Mouse (Mus musculus): Measurements from ENCODE around the gene Lrrc30. TPM values are rescaled to one million over a fixed set of nuclear protein-coding genes. Genes with fewer than 3 reads are reported as not detected.

Lrrc30 gene
- polyA plus RNA-seq, 1 experiment from 2014 or later, result not detected

DNA sequence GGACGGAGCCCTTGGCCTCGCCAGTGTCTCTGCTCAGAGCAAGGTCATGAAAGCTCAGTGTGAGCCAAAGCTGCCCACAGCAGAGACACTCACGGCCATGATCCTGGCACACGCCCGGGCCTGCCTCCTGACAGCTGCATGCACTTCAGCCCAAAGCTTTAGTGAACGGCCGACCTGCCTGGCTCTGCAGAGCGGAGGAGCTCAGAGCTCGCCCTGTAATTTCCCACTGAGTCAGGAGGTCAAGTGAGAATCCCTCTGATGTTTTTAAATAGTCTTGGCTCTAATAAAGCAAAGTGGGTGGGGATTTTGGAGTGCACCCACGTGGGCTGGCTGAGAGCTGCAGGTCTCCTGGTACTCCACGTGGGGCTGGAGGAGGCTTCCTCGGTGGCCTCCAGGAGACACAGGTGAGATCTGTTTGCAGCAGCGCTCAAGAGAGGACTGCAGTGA, 3.3 kb downstream of the Lrrc30 start:
- no peaks in the 10 kb centered on the region for H3K9me3 ChIP-seq (ENCODE audit: low read length)
- no peaks in the 10 kb centered on the region for H3K36me3 ChIP-seq (ENCODE audit: insufficient read depth, low read length)
- no peak overlapping the region for H3K4me3 ChIP-seq (ENCODE audit: low read depth, low read length)
- WGBS, result 22% methylated on average over 13 of the region's 13 CpGs
- ATAC-seq, result peak; percentile 67
- TF ChIP-seq CTCF (IDR thresholded peaks at IDR 0.05) (no peak), EP300 (IDR thresholded peaks at IDR 0.05) (no peak)
- H3K27me3 ChIP-seq (replicated peaks; ENCODE audit: insufficient read depth, low read length), result no peaks in the 10 kb centered on the region
- no peak overlapping the region for H3K27ac ChIP-seq (ENCODE audit: low read length)
- no peak overlapping the region for H3K9ac ChIP-seq (replicated peaks; ENCODE audit: low read depth)
- no peaks in the 10 kb centered on the region for H3K4me1 ChIP-seq (ENCODE audit: insufficient read depth, low read depth, low read length)
- H3K4me2 ChIP-seq (replicated peaks; ENCODE audit: low read depth, low read length), result no peak overlapping the region
- DNase-seq (ENCODE audit: low spot score), result peak; percentile 32

DNA sequence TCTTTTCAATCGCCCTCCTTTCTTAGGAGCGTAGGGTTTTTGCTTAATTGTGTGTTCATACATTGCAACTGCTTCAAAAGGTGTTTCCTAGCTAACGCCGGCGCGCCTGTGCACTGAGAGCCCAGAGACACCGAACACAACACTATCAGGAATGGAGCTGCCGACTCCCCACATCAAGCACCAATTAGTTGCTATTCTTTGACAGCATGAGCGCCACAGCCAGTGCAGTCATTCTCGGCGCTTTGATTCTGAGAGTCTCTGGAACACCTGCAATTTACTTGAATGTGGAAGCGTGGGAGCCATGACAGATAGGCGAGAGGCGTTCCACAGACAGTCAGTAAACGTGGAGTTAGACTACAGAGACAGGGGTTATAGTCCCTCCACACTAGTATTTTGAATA, 4.0 kb downstream of the Lrrc30 start:
- WGBS, result 78% methylated on average over 15 of the region's 15 CpGs
- Histone ChIP-seq H3K4me3 (ENCODE audit: low read depth, low read length) (no peak overlapping the region), H3K27ac (ENCODE audit: low read length) (no peak overlapping the region)

DNA sequence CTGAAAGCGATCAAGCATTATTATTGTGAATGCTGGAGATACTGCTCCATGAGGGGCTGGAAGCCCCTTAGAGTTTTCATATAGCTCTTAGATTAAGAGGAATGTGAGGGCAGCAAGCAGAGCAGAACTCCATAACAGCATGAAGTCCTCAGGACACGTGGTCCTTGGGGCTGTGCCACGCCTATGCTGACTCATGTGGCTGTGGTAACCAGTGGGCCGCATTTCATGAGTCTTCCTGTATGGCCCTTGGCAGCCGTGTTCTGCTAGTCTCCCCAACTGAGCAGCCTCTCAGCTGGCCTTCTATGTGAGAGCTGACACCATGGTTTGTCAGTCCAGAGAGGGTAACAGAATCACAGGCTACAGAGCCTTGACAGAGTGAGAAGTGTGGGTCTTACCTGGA, 7.1 kb downstream of the Lrrc30 start:
- Histone ChIP-seq H3K27ac (ENCODE audit: low read length) (no peak overlapping the region), H3K36me3 (ENCODE audit: insufficient read depth, low read length) (no peaks in the 10 kb centered on the region), H3K9me3 (ENCODE audit: low read length) (no peaks in the 10 kb centered on the region), H3K4me3 (ENCODE audit: low read depth, low read length) (no peak overlapping the region), H3K27me3 (replicated peaks; ENCODE audit: insufficient read depth, low read length) (no peaks in the 10 kb centered on the region), H3K4me2 (replicated peaks; ENCODE audit: low read depth, low read length) (no peak overlapping the region), H3K4me1 (ENCODE audit: insufficient read depth, low read depth, low read length) (no peaks in the 10 kb centered on the region), H3K9ac (replicated peaks; ENCODE audit: low read depth) (no peak overlapping the region)
- 69% methylated on average over 5 of the region's 5 CpGs for WGBS
- ATAC-seq, result no peak
- TF ChIP-seq EP300 (IDR thresholded peaks at IDR 0.05), result no peak
- TF ChIP-seq CTCF (IDR thresholded peaks at IDR 0.05), result no peak
- no peak for DNase-seq (ENCODE audit: low spot score)

More for the DNA sequence above, 4.0 kb downstream of the Lrrc30 start:
- Histone ChIP-seq H3K9ac (replicated peaks; ENCODE audit: low read depth) (no peak overlapping the region), H3K9me3 (ENCODE audit: low read length) (no peaks in the 10 kb centered on the region), H3K36me3 (ENCODE audit: insufficient read depth, low read length) (no peaks in the 10 kb centered on the region), H3K4me1 (ENCODE audit: insufficient read depth, low read depth, low read length) (no peaks in the 10 kb centered on the region), H3K4me2 (replicated peaks; ENCODE audit: low read depth, low read length) (no peak overlapping the region), H3K27me3 (replicated peaks; ENCODE audit: insufficient read depth, low read length) (no peaks in the 10 kb centered on the region)
- TF ChIP-seq EP300 (IDR thresholded peaks at IDR 0.05), result no peak
- TF ChIP-seq CTCF (IDR thresholded peaks at IDR 0.05), result no peak
- no peak for DNase-seq (ENCODE audit: low spot score)
- no peak for ATAC-seq

DNA sequence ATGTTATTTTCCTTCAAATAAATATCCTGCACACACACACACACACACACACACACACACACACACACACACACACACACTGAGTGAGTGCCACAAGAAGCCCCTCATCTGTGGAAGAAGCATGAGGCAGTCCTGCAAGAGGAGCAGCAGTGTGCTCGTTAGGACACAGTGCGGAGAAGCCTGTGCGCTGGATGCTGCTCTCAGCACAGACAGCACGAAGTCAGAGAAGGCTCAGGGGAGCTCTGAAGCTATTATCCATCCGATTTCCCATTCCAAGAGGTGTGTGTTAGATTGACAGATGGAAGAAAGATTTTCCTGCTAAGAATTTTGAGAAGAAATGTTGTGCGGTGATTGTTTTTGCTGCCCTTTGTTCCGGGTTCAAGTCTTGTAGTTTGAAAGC, 13.5 kb downstream of the Lrrc30 start:
- H3K4me2 ChIP-seq (replicated peaks; ENCODE audit: low read depth, low read length), result no peak overlapping the region
- no peaks in the 10 kb centered on the region for H3K4me1 ChIP-seq (ENCODE audit: insufficient read depth, low read depth, low read length)
- ATAC-seq, result no peak
- H3K36me3 ChIP-seq (ENCODE audit: insufficient read depth, low read length), result no peaks in the 10 kb centered on the region
- WGBS, result 68% methylated on average over 7 of the region's 7 CpGs
- DNase-seq (ENCODE audit: low spot score), result no peak
- H3K27ac ChIP-seq (ENCODE audit: low read length), result no peak overlapping the region
- no peaks in the 10 kb centered on the region for H3K27me3 ChIP-seq (replicated peaks; ENCODE audit: insufficient read depth, low read length)
- H3K9me3 ChIP-seq (ENCODE audit: low read length), result no peaks in the 10 kb centered on the region
- TF ChIP-seq EP300 (IDR thresholded peaks at IDR 0.05) (no peak), CTCF (IDR thresholded peaks at IDR 0.05) (no peak)
- H3K4me3 ChIP-seq (ENCODE audit: low read depth, low read length), result no peak overlapping the region
- no peak overlapping the region for H3K9ac ChIP-seq (replicated peaks; ENCODE audit: low read depth)

DNA sequence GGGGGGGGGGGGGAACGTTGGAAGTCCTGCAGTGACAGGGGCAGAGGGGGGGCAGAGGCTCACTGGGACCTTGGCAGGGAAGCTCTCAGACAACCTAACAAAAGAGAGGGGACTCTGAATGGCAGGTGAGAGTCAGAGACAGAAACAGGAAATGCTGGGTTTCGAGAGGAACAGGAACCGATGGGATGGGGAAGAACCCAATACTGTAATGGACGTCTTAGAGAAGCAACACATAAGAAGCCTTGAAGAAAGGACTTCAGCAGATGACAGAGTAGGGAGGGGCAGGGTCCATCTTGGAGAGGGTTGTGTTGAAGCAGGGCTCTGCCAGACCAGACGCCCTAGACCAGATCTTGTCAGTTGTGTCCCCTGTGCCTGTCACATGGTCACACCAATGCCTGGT, 18.1 kb downstream of the Lrrc30 start:
- Histone ChIP-seq H3K4me1 (ENCODE audit: insufficient read depth, low read depth, low read length) (no peaks in the 10 kb centered on the region), H3K27me3 (replicated peaks; ENCODE audit: insufficient read depth, low read length) (no peaks in the 10 kb centered on the region), H3K4me3 (ENCODE audit: low read depth, low read length) (no peak overlapping the region), H3K9me3 (ENCODE audit: low read length) (no peaks in the 10 kb centered on the region), H3K9ac (replicated peaks; ENCODE audit: low read depth) (no peak overlapping the region), H3K4me2 (replicated peaks; ENCODE audit: low read depth, low read length) (no peak overlapping the region), H3K36me3 (ENCODE audit: insufficient read depth, low read length) (no peaks in the 10 kb centered on the region), H3K27ac (ENCODE audit: low read length) (no peak overlapping the region)
- ATAC-seq, result no peak
- 56% methylated on average over 5 of the region's 5 CpGs for WGBS
- no peak for DNase-seq (ENCODE audit: low spot score)
- no peak for TF ChIP-seq CTCF (IDR thresholded peaks at IDR 0.05)
- TF ChIP-seq EP300 (IDR thresholded peaks at IDR 0.05), result no peak

DNA sequence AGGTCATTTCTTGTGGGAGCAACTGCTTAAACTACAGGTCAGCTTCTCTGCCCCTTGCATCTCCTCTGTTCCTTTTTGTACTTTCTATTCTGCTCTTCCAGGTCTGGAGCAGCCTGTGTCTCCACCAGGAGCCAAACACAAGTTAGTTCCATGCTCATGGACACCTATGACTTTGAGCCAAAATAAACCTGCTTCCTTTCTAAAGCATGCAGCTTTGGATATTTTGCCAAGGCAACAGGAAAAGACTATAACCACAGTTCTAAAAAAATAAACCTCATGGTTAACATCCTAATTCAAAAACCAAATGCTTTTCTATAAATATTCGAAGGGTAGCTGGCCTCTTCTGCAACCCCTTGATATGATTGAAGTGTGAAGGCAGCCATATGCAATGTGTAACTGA, 19.9 kb downstream of the Lrrc30 start:
- Histone ChIP-seq H3K9me3 (ENCODE audit: low read length) (no peaks in the 10 kb centered on the region), H3K9ac (replicated peaks; ENCODE audit: low read depth) (no peak overlapping the region), H3K4me2 (replicated peaks; ENCODE audit: low read depth, low read length) (no peak overlapping the region), H3K36me3 (ENCODE audit: insufficient read depth, low read length) (no peaks in the 10 kb centered on the region), H3K27ac (ENCODE audit: low read length) (no peak overlapping the region), H3K27me3 (replicated peaks; ENCODE audit: insufficient read depth, low read length) (no peaks in the 10 kb centered on the region), H3K4me1 (ENCODE audit: insufficient read depth, low read depth, low read length) (no peaks in the 10 kb centered on the region), H3K4me3 (ENCODE audit: low read depth, low read length) (no peak overlapping the region)
- ATAC-seq (no peak), DNase-seq (ENCODE audit: low spot score) (no peak)
- TF ChIP-seq EP300 (IDR thresholded peaks at IDR 0.05), result no peak
- no peak for TF ChIP-seq CTCF (IDR thresholded peaks at IDR 0.05)
- 58% methylated on average over 1 of the region's 1 CpGs for WGBS

DNA sequence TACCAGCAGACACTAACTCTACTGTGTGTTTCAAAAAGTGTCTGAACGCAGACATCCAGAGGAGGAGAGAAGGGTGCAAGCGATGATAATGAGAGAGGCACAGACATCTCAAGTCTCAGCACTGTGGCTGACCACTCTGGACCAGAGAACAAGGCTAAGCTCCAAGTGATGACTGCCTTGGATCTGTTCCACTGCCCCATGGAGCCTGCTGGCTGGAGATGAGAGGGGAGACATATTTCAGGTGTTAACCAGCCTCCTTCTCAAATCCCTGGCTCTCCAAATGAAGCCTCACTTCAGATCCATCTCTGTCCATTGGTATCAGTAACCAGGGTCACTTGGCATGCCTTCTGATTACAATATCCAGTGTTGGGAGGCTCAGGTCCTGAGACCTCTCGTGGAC, 20.4 kb downstream of the Lrrc30 start:
- DNase-seq (ENCODE audit: low spot score) (no peak), ATAC-seq (no peak)
- Histone ChIP-seq H3K4me2 (replicated peaks; ENCODE audit: low read depth, low read length) (no peak overlapping the region), H3K27ac (ENCODE audit: low read length) (no peak overlapping the region), H3K4me3 (ENCODE audit: low read depth, low read length) (no peak overlapping the region), H3K4me1 (ENCODE audit: insufficient read depth, low read depth, low read length) (no peaks in the 10 kb centered on the region), H3K9me3 (ENCODE audit: low read length) (no peaks in the 10 kb centered on the region), H3K27me3 (replicated peaks; ENCODE audit: insufficient read depth, low read length) (no peaks in the 10 kb centered on the region), H3K9ac (replicated peaks; ENCODE audit: low read depth) (no peak overlapping the region), H3K36me3 (ENCODE audit: insufficient read depth, low read length) (no peaks in the 10 kb centered on the region)
- TF ChIP-seq CTCF (IDR thresholded peaks at IDR 0.05) (no peak), EP300 (IDR thresholded peaks at IDR 0.05) (no peak)
- 84% methylated on average over 3 of the region's 3 CpGs for WGBS

All from lung, postnatal 0 days (tissue).